Mouse (Mus musculus) bone marrow macrophage, adult 2 months (primary cell): ENCODE data around the gene Sphk1.

Experiments
- CTCF ChIP-seq: IDR thresholded peaks from 2 replicates; pipeline ENCODE4 v1.5.1; 2012; ENCODE audit warnings: low read depth, mild to moderate bottlenecking, low read length, moderate library complexity
- POLR2A ChIP-seq: IDR thresholded peaks from 2 replicates; pipeline ENCODE4 v1.6.1; 2012; ENCODE audit warnings: mild to moderate bottlenecking, low read depth, low read length, borderline replicate concordance

DNA sequence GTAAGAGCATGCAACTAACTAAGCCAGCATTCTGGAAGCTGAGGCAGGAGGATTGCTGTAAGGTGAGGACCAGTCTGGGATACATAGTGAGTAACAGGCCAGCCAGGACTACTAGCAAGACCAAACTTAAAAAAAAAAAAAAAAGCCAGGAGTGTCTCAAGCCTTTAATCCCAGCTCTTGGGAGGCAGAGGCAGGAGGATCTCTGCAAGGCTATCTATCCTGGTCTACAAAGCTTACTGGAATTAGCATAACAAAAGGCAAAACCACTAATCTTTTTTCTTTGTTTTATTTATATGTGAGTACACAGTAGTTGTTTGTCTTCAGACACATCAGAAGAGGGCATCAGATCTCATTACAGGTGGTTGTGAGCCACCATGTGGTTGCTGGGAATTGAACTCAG is 42.5 kb upstream of the Sphk1 start:
- TF ChIP-seq CTCF, result no peak
- TF ChIP-seq POLR2A, result no peak
